Mouse (Mus musculus): ENCODE data around the gene Sat2.

Sat2 gene

DNA sequence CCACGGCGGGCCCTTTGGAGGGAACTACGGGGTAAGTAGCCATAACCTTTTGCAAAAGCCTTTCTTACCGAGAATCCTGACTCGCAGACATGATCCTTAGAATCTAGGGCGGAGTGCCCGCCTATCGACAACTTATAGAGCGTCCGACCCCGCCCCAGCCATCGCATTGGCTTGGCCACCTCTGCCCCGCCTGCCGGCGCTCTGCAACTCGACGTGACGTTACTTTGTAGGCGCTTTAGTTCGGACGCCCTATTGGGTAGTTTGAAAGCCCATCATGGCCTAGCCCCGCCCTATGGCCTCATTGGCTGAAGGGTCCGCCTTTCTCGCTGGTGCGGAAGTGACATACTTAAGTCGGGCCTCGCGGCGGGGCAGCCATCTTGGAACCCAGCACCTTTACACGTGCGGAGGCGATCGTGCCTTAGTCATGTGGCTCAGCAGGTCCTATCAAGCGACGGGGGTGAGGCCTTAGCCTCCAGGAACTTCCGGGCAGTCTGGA, 50.4 kb downstream of the Sat2 start, which contains the start of gene Eif4a1:
Gene Eif4a1 (minus strand): TSS at position 213 of the 496 bp plus-strand sequence.
- DNase-seq, result peak; percentile 100
